Mouse (Mus musculus) forebrain, embryonic 15.5 days (tissue): ENCODE data around the gene Acer1. TPM values are rescaled to one million over a fixed set of nuclear protein-coding genes. Genes with fewer than 3 reads are reported as not detected.

Source experiments
- ATAC-seq: fragments of 200-750 bp; cut with Nextera tagmentation; replicated peaks from 2 replicates; pipeline ENCODE4 v1.8.0; 2017; ENCODE audit warnings: mild to moderate bottlenecking, moderate TSS enrichment, moderate library complexity
- H3K27ac ChIP-seq: fragments of 300-500 bp; sonication (generic); replicated peaks from 2 replicates; pipeline ENCODE4 v1.5.1; 2015; ENCODE audit warnings: mild to moderate bottlenecking, inconsistent platforms
- H3K27me3 ChIP-seq: fragments of 300-500 bp; sonication (generic); 2 replicates; pipeline ENCODE4 v1.6.1; 2015; ENCODE audit warnings: inconsistent platforms
- H3K36me3 ChIP-seq: fragments of 300-500 bp; sonication (generic); 2 replicates; pipeline ENCODE4 v1.6.1; 2015; ENCODE audit warnings: mild to moderate bottlenecking, inconsistent platforms
- H3K4me1 ChIP-seq: fragments of 300-500 bp; sonication (generic); 2 replicates; pipeline ENCODE4 v1.6.1; 2015; ENCODE audit warnings: inconsistent platforms
- H3K4me2 ChIP-seq: fragments of 300-500 bp; sonication (generic); replicated peaks from 2 replicates; pipeline ENCODE4 v1.6.1; 2015; ENCODE audit warnings: mild to moderate bottlenecking, inconsistent platforms
- H3K4me3 ChIP-seq: fragments of 300-500 bp; sonication (generic); 2 replicates; pipeline ENCODE4 v1.5.1; 2015; ENCODE audit warnings: mild to moderate bottlenecking, inconsistent platforms
- H3K9ac ChIP-seq: fragments of 300-500 bp; sonication (generic); replicated peaks from 2 replicates; pipeline ENCODE4 v1.6.1; 2015; ENCODE audit warnings: mild to moderate bottlenecking, inconsistent platforms
- H3K9me3 ChIP-seq: fragments of 300-500 bp; sonication (generic); 2 replicates; pipeline ENCODE4 v1.6.1; 2016; ENCODE audit warnings: inconsistent platforms
- WGBS: fragments of 180-500 bp; shearing (Covaris S2); methylation state at CpG from one replicate; pipeline ENCODE4 v1.1.7; 2015; ENCODE audit warnings: mixed read lengths; 5-methylcytosine and 5-hydroxymethylcytosine counted together
- polyA plus RNA-seq: library from polyadenylated mRNA; unstranded; fragments of >200 nt; fragmentation: Nextera tagmentation; extraction: Ambion mirVana; gene quantifications from 2 replicates; pipeline ENCODE4 v1.2.1, GENCODE M21; 2015

Acer1 gene
- polyA plus RNA-seq, 1 experiment from 2014 or later, result not detected

DNA sequence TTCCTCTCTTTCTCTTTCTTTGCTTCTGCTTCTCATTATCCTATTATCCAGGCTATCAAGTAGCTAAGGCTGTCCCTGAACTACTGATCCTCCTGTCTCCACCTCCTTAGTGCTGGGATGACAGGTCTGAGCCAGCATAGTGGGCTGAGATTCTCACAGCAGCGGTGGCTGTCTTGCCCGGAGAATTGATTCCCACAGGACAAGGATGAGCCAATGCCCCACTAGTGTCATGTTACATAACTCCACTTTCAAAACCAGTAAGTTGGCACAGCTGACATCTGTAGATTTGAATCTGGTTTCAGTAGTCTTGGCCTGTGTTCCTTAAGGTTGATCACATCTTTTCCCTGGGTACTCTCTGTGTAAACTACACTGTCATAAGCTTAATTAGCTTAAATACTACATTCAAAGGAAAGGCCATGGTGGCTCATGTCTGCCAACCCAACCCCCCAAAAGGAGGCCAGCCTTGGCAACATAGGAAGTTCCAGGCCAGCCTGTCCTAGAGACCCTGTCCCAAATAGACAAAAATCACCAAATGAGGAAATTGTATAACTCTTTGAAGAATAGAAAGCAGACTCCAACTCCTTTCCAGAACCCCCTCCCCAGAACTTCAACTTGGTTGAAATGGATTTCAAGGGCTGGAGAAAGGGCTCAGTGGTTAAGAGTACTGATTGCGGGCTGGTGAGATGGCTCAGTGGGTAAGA lies 4.3 kb upstream of the Acer1 start:
- Histone ChIP-seq H3K4me3 (no peak overlapping the region), H3K27me3 (no peaks in the 10 kb centered on the region), H3K9me3 (no peaks in the 10 kb centered on the region), H3K4me1 (peaks cover 9% of the 10 kb centered on the region), H3K4me2 (no peak overlapping the region), H3K9ac (no peak overlapping the region), H3K27ac (no peak overlapping the region), H3K36me3 (no peaks in the 10 kb centered on the region)
- ATAC-seq, result no peak
- 93% methylated on average over 3 of the region's 3 CpGs for WGBS

DNA sequence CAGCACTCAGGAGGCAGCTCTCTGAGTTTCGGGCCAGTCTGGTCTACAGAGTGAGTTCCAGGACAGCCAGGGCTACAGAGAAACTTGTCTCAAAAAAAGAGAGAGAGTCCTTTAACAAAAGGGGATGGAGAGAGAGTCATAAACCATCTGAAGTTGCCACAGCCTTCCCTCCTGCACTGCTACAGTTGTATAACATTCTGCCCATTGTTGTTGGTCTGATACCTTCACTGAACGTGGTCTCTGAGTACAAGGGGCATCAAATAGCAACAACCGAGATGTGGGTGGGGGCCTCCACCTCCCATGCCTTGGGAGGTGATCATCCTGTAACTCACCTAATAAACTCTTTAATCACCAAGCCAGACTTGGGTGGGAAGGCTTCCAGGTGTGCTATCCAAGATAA lies 3.7 kb upstream of the Acer1 start:
- WGBS, result 75% methylated on average over 3 of the region's 3 CpGs
- H3K9me3 ChIP-seq, result no peaks in the 10 kb centered on the region
- H3K4me3 ChIP-seq, result no peak overlapping the region
- ATAC-seq, result no peak
- no peak overlapping the region for H3K27ac ChIP-seq
- H3K4me1 ChIP-seq, result peaks cover 3% of the 10 kb centered on the region
- H3K27me3 ChIP-seq, result no peaks in the 10 kb centered on the region
- no peak overlapping the region for H3K4me2 ChIP-seq
- H3K9ac ChIP-seq, result no peak overlapping the region
- no peaks in the 10 kb centered on the region for H3K36me3 ChIP-seq

DNA sequence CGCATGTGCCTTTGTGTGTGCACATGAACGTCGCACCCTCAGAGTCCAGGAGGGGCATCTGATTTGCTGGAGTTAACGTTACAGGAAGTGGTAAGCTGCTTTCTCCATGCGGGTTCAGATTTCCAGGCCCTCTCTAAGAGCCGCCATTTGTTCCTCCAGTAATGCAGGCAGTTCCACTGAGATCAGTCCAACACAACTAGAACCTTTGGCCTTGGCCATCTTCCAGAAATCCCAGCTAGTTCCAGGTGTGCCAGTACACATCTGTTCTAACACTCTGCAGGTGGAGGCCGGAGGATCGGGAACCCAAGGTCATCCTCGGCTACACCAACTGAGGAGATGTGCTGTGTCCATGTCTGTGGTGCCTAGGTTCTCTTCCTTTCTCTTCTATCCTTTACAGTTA lies 3.0 kb upstream of the Acer1 start:
- Histone ChIP-seq H3K27me3 (no peaks in the 10 kb centered on the region), H3K4me1 (peaks cover 3% of the 10 kb centered on the region; the same call in 1 of the 2 replicates), H3K27ac (no peak overlapping the region), H3K4me2 (no peak overlapping the region), H3K36me3 (no peaks in the 10 kb centered on the region), H3K9me3 (no peaks in the 10 kb centered on the region), H3K9ac (no peak overlapping the region), H3K4me3 (no peak overlapping the region)
- ATAC-seq, result no peak
- WGBS, result 87% methylated on average over 9 of the region's 9 CpGs

DNA sequence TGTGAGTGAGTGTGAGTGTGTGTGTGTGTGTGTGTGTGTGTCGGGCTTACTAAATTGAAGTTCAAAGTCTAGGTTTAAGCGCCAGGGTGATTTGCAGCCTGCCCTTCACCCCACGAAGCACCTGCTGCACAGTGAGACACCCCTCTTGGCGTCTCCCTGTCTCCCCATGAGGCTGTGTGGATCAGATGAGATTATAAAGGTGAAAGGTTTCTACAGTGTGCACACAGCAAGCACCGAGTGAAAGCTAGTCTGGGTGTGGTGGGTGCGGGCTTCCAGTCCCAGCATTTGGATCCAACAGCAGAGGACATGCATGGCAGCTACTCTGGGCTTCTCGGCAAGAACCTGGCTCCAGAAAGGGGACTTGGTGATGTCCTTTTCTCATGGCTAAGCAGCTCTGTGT lies 877 bp downstream of the Acer1 start:
- Histone ChIP-seq H3K9ac (no peak overlapping the region), H3K36me3 (no peaks in the 10 kb centered on the region), H3K4me3 (no peak overlapping the region), H3K4me1 (no peaks in the 10 kb centered on the region), H3K4me2 (no peak overlapping the region), H3K9me3 (no peaks in the 10 kb centered on the region), H3K27ac (no peak overlapping the region), H3K27me3 (no peaks in the 10 kb centered on the region)
- ATAC-seq, result no peak
- whole genome bisulfite sequencing, result 82% methylated on average over 7 of the region's 7 CpGs

DNA sequence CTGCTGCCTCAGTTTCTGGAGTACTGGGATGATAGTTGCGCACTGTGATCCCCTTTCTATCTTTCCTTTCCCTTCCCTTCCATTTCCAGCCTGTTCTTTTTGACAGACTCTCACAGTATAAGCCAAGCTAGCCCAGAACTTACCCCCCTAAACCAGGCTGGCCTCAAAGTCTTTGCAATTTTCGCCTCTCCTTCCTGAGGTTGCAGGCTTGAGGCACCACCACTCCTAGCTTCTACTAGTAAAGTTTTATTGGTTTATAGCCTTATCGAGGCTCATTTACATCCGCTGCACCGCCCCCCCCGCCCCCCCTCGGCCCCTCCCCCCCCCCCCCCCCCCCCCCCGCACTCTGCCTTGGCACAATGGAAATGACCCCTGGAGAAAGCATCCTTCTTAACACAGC lies 2.4 kb downstream of the Acer1 start:
- WGBS, result 46% methylated on average over 4 of the region's 8 CpGs
- Histone ChIP-seq H3K4me1 (no peaks in the 10 kb centered on the region), H3K4me2 (no peak overlapping the region), H3K36me3 (no peaks in the 10 kb centered on the region), H3K27ac (no peak overlapping the region), H3K9ac (no peak overlapping the region), H3K9me3 (no peaks in the 10 kb centered on the region), H3K27me3 (no peaks in the 10 kb centered on the region), H3K4me3 (no peak overlapping the region)
- ATAC-seq, result no peak

DNA sequence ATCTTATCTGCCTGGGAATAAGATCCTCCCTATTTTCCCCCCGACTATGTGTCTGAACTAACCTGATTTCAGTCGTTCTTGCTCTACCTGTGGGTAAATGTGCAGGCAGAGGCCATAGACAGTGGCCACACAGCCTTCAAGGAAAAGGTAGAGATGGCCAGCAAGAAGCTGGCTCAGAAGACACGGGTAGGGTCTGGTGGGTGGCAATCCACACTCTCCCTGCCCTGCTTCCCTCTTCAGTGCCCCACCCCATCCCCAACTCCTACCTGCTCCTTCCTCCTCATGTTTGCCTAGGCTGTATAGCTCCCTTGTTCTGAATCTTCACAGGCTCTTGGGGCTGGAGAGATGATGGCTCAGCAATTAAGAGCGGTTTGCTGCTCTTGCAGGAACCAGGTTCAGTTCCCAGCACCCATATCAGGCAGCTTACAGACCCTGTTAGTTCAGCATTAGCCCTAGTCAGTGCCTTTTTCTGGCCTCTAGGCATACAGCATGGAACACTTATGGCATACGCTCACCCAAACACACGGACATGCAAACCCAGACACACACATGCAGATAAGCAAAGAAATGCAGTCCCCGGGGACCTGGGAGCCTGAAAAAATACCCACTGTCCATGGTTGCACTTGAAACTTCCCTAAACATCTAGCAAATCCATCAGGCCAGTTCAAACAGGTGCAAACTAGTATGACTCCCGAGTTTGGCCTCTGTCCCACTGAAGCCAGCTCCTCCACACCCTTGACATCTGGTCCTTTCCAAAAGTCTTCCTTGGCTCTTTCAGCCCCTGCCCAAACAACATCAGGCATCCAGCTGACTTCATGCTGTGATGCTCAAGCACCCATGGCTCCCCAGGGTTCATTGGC lies 5.2 kb downstream of the Acer1 start:
- Histone ChIP-seq H3K9ac (no peak overlapping the region), H3K4me2 (no peak overlapping the region), H3K36me3 (no peaks in the 10 kb centered on the region), H3K4me3 (no peak overlapping the region), H3K27me3 (no peaks in the 10 kb centered on the region), H3K4me1 (no peaks in the 10 kb centered on the region), H3K27ac (no peak overlapping the region), H3K9me3 (no peaks in the 10 kb centered on the region)
- no peak for ATAC-seq
- 82% methylated on average over 8 of the region's 8 CpGs for WGBS

DNA sequence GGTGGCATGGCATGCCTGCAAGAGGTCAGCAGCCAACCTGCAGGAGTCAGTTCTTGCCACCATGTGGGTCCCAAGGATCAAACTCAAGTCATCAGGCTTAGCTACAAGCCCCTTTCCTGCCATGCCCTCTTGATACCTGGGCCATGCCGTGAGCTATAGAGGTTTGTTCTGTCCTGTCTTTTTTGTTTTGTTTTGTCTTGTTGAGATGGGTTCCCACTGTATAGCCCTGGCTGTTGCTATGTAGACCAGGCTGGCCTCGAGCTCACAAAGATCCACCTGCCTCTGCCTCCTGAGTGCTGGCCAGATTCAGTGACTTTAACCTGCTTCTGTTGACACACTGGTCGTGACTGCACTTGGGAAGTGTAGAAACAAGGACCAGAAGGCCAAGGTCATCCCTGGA lies 6.5 kb downstream of the Acer1 start:
- H3K4me2 ChIP-seq, result no peak overlapping the region
- no peak overlapping the region for H3K9ac ChIP-seq
- no peak overlapping the region for H3K4me3 ChIP-seq
- H3K4me1 ChIP-seq, result no peaks in the 10 kb centered on the region
- H3K27ac ChIP-seq, result no peak overlapping the region
- WGBS, result 73% methylated on average over 3 of the region's 3 CpGs
- no peak for ATAC-seq
- H3K9me3 ChIP-seq, result no peaks in the 10 kb centered on the region
- no peaks in the 10 kb centered on the region for H3K36me3 ChIP-seq
- H3K27me3 ChIP-seq, result no peaks in the 10 kb centered on the region

DNA sequence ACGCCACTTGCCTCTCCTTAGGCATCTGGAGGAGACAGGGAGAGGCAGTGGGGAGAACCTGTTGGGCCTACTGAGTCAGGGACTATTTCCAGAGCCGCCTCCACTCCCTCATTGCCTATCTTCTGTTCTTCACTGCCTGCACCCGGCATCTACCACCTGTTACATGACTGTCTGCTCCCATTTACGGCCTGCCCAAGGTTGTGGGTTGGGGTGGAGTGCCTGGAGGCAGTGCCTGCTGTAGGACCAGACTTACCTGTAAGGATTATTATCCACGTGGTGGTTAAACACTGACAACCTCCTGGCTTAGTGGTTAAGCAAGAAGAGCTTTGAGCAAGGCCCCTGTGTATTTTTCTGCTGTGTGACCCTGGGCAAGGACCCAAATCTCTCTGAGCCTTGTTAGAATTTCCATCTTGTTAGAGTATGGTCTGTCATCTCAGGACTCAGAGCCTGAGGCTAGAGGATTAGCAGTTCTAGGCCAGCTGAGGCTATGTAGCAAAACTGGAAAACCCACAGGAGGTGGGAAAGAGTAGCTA lies 7.2 kb downstream of the Acer1 start:
- Histone ChIP-seq H3K4me1 (no peaks in the 10 kb centered on the region), H3K4me2 (no peak overlapping the region), H3K27ac (no peak overlapping the region), H3K36me3 (no peaks in the 10 kb centered on the region), H3K27me3 (no peaks in the 10 kb centered on the region), H3K9ac (no peak overlapping the region), H3K4me3 (no peak overlapping the region), H3K9me3 (no peaks in the 10 kb centered on the region)
- ATAC-seq, result no peak
- 80% methylated on average over 5 of the region's 5 CpGs for WGBS

DNA sequence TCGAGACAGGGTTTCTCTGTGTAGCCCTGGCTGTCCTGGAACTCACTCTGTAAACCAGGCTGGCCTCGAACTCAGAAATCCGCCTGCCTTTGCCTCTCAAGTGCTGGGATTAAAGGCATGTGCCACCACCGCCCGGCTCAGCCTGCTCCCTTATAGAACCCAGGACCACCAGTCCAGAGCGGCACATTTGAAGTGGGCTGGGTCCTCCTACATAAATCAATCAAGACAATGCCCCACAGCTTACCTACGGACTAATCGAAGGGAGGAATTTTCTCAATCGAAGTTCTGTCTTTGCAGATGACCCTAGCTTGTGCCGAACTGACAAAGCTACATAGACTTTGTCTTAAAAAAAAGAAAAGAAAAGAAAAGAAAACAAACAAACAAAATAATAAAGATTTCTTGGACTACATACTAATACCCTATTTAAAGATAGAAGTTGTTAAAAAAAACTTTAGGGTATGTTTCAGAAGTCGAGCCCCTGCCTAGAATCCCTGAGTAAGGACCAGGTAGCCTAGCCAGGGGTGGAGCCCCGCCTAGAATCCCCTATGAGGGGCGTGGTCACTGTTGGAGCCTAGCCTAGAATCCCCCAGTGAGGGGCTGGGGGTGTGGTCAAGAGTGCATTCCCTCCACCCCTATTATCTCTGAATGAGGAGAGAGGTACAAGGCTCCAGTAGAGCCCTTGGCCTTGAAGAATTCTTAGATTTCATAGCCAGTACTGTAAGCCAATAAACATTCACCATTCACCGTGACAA lies 7.8 kb downstream of the Acer1 start:
- Histone ChIP-seq H3K9ac (no peak overlapping the region), H3K9me3 (no peaks in the 10 kb centered on the region), H3K36me3 (no peaks in the 10 kb centered on the region), H3K4me1 (no peaks in the 10 kb centered on the region), H3K27me3 (no peaks in the 10 kb centered on the region), H3K27ac (no peak overlapping the region), H3K4me3 (no peak overlapping the region), H3K4me2 (no peak overlapping the region)
- WGBS, result 67% methylated on average over 14 of the region's 14 CpGs
- ATAC-seq, result no peak

DNA sequence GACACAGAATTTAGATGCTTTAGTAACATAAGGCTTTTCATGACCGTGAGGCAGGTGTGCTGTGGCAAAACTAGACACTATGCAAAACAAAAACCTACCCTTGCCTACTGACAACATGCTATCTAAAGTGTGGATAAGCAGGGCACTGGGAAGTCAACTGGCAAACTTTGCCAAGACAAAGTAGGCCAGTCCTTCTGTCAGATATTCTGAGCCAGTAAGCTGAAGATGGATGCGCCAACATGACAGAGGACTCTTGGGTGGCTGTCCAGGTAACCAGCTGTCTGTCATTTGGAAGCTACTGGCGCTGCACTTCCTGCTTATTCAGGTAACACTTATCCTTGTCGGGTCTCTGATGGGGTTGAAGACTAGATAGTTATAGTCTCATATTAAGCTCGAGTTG lies 11.8 kb downstream of the Acer1 start:
- H3K4me2 ChIP-seq, result no peak overlapping the region
- no peak for ATAC-seq
- no peak overlapping the region for H3K27ac ChIP-seq
- H3K4me1 ChIP-seq, result no peaks in the 10 kb centered on the region
- no peaks in the 10 kb centered on the region for H3K27me3 ChIP-seq
- H3K4me3 ChIP-seq, result no peak overlapping the region
- no peaks in the 10 kb centered on the region for H3K36me3 ChIP-seq
- H3K9ac ChIP-seq, result no peak overlapping the region
- H3K9me3 ChIP-seq, result no peaks in the 10 kb centered on the region
- 68% methylated on average over 5 of the region's 5 CpGs for WGBS

DNA sequence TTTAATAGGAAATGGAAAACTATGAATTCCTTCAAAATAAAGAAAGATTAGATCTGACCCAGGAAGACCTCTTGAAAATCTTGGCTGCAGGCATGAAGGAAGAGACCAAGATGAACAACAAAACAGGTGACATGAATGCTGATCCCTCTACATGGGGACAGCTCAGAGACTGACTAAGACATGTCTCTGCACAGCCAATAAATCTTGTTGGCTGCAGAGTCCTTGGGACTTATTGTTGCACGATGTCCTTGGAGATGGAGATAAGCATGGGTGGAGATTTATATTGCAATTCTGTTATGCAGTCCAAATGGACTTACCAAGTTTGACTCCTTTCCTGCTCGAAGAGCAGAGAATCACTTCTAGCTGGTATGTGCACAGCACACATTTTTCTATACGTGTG lies 12.6 kb downstream of the Acer1 start:
- Histone ChIP-seq H3K27ac (no peak overlapping the region), H3K4me3 (no peak overlapping the region), H3K4me2 (no peak overlapping the region), H3K36me3 (no peaks in the 10 kb centered on the region), H3K9me3 (no peaks in the 10 kb centered on the region), H3K9ac (no peak overlapping the region), H3K27me3 (no peaks in the 10 kb centered on the region), H3K4me1 (no peaks in the 10 kb centered on the region)
- WGBS, result 65% methylated on average over 3 of the region's 3 CpGs
- ATAC-seq, result no peak

DNA sequence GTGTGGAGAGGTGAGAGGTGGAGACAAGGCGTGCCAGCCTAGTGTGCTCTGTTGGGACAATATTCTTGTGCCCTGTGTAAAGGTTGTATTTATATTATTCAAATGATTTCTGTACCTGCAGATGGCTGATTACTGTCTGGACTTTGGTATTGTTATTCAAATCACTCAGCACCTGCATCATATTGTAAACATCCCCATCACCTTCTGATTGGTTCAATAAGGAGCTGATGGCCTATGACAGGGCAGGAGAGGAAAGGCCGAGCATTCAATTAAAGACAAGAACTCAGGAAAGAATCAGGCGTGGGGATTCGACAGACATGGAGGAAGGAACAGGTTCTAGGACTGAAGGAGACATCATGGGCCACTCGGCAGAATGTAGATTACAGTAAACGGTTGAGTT lies 18.3 kb downstream of the Acer1 start:
- H3K9me3 ChIP-seq, result no peaks in the 10 kb centered on the region
- H3K4me2 ChIP-seq, result no peak overlapping the region
- H3K4me3 ChIP-seq, result no peak overlapping the region
- no peak for ATAC-seq
- 78% methylated on average over 6 of the region's 6 CpGs for WGBS
- no peaks in the 10 kb centered on the region for H3K36me3 ChIP-seq
- no peaks in the 10 kb centered on the region for H3K4me1 ChIP-seq
- H3K27me3 ChIP-seq, result no peaks in the 10 kb centered on the region
- H3K27ac ChIP-seq, result no peak overlapping the region
- H3K9ac ChIP-seq, result no peak overlapping the region
